In genomic region chr7:80863520-80863919, GRCm38 (mm10) we compare ENCODE assay signal across 12 mouse cellular contexts. TPM values are rescaled to one million over a fixed set of nuclear protein-coding genes. Genes with fewer than 3 reads are reported as not detected.
DNase-seq lines count a peak whose midpoint lies in the region; ATAC-seq and TF ChIP-seq lines count a peak whose summit lies in the region.
"Had no signal": no experiment of that assay in that cellular context is flagged by ENCODE, and none has a peak within 500 bp of the region (broad histone marks: within the 10 kb centered on the region; RNA-seq: fewer than 3 reads in every experiment).

No protein-coding gene starts in this region.

- H3K9me3 ChIP-seq in hindbrain, embryonic 16.5 days (ENCODE audit: control insufficient read depth, low read length), result no peaks in the 10 kb centered on the region

- peak overlapping the region; percentile 41 for H3K4me2 ChIP-seq in hindbrain, embryonic 16.5 days (ENCODE audit: low read length)
- H3K4me2 ChIP-seq: lung, embryonic 14.5 days had no signal

- no peak for ATAC-seq in hindbrain, embryonic 16.5 days
- ATAC-seq: inflammation-experienced regulatory T-cells, adult 6 months had no signal

- peaks cover 24% of the 10 kb centered on the region for H3K4me1 ChIP-seq in kidney, adult 2 months (ENCODE audit: control insufficient read depth, insufficient read depth, low read length)
- H3K4me1 ChIP-seq in hindbrain, embryonic 16.5 days (ENCODE audit: control insufficient read depth, insufficient read depth, low read depth, low read length), result peaks cover 34% of the 10 kb centered on the region
- H3K4me1 ChIP-seq in small intestine, adult 2 months (ENCODE audit: control insufficient read depth, insufficient read depth, insufficient read length, low read length), result peaks cover 15% of the 10 kb centered on the region

- peaks cover 3% of the 10 kb centered on the region; the same call in 1 of the 2 replicates for H3K36me3 ChIP-seq in kidney, adult 2 months (ENCODE audit: control insufficient read depth, insufficient read depth, low read length)
- H3K36me3 ChIP-seq in hindbrain, embryonic 16.5 days (ENCODE audit: control insufficient read depth, insufficient read depth, low read length), result peaks cover 18% of the 10 kb centered on the region
- no peaks in the 10 kb centered on the region for H3K36me3 ChIP-seq in small intestine, adult 2 months (ENCODE audit: control insufficient read depth, insufficient read depth, low read length)

- peak overlapping the region; percentile 15; the same call in 1 of the 2 replicates for H3K27ac ChIP-seq in kidney, adult 2 months (ENCODE audit: insufficient read depth, low read depth, low read length)
- H3K27ac ChIP-seq in hindbrain, embryonic 16.5 days (ENCODE audit: low read depth, low read length), result no peak overlapping the region
- peak overlapping the region; percentile 55; the same call in 1 of the 2 replicates for H3K27ac ChIP-seq in small intestine, adult 2 months (ENCODE audit: insufficient read depth, low read depth, low read length)

- no peak overlapping the region for H3K4me3 ChIP-seq in kidney, adult 2 months (ENCODE audit: insufficient read depth, low read depth, low read length)
- H3K4me3 ChIP-seq in hindbrain, embryonic 16.5 days (ENCODE audit: low read length), result no peak overlapping the region; the same call in 1 of the 2 replicates
- H3K4me3 ChIP-seq in small intestine, adult 2 months (ENCODE audit: low read depth, low read length), result no peak overlapping the region

- TF ChIP-seq CTCF in kidney, adult 2 months (conservative IDR thresholded peaks at IDR 0.05; ENCODE audit: insufficient read depth, insufficient read length, low read depth, low read length), result no peak
- TF ChIP-seq CTCF in small intestine, adult 2 months (IDR thresholded peaks at IDR 0.05; ENCODE audit: extremely low read depth, insufficient read length, insufficient replicate concordance, low read depth, low read length), result no peak

- TF ChIP-seq POLR2A in kidney, adult 2 months (IDR thresholded peaks at IDR 0.05; ENCODE audit: low read depth, low read length), result no peak
- no peak for TF ChIP-seq POLR2A in small intestine, adult 2 months (IDR thresholded peaks at IDR 0.05; ENCODE audit: low read depth, low read length)

- no peak for DNase-seq in kidney, adult 2 months
- DNase-seq in kidney, postnatal 25 days, result no peak
- peak; percentile 35 for DNase-seq in thymus, postnatal 4 days
- DNase-seq in thymus, postnatal 25 days, result no peak
- no peak for DNase-seq in layer of hippocampus, postnatal 14 days (ENCODE audit: low spot score in 2 of 2)
- DNase-seq in thymus, adult 18-20 months, result no peak
- DNase-seq: adrenal gland, postnatal 25 days; cerebellum, postnatal 10 days; lung, embryonic 14.5 days had no signal

- H3K27me3 ChIP-seq in kidney, adult 2 months (replicated peaks; ENCODE audit: control insufficient read depth, insufficient read depth, low read length), result no peaks in the 10 kb centered on the region
- H3K27me3 ChIP-seq in hindbrain, embryonic 16.5 days (replicated peaks; ENCODE audit: control insufficient read depth, insufficient read depth, low read length), result no peaks in the 10 kb centered on the region
- H3K27me3 ChIP-seq in small intestine, adult 2 months (ENCODE audit: control insufficient read depth, insufficient read depth, low read length), result no peaks in the 10 kb centered on the region

- 68% methylated on average over 5 of the region's 5 CpGs for WGBS in kidney, adult 2 months
- WGBS in hindbrain, embryonic 16.5 days, result 80% methylated on average over 5 of the region's 5 CpGs
- WGBS in small intestine, adult 2 months, result 83% methylated on average over 5 of the region's 5 CpGs

- H3K9ac ChIP-seq in hindbrain, embryonic 16.5 days (ENCODE audit: low read depth, low read length), result peak overlapping the region; percentile 51
- H3K9ac ChIP-seq: lung, embryonic 14.5 days had no signal

RNA-seq across cellular contexts. Expression of gene Zscan2, which starts 2.8 kb away (rescaled TPM):
- polyA plus RNA-seq in kidney, adult 2 months (2012; rRNA removed), result 5.2 and 5.4 TPM in 2 replicates
- polyA plus RNA-seq in hindbrain, embryonic 16.5 days (2015; fragmentation: Nextera tagmentation; extraction: Ambion mirVana), result 3.3 and 3.4 TPM in 2 replicates
- 1.3 and 1.8 TPM in 2 replicates for polyA plus RNA-seq in small intestine, adult 2 months (2012; rRNA removed)
- 10 to 100 TPM; 12.2 to 13.0 TPM for total RNA-seq in layer of hippocampus, postnatal 14 days (2021)

RNA-seq across cellular contexts. Expression of gene Wdr73, which starts 37.5 kb away (rescaled TPM):
- 15.4 and 16.1 TPM in 2 replicates for polyA plus RNA-seq in kidney, adult 2 months (2012; rRNA removed)
- 33.8 and 35.8 TPM in 2 replicates for polyA plus RNA-seq in hindbrain, embryonic 16.5 days (2015; fragmentation: Nextera tagmentation; extraction: Ambion mirVana)
- 5.5 and 6.2 TPM in 2 replicates for polyA plus RNA-seq in small intestine, adult 2 months (2012; rRNA removed)
- total RNA-seq in layer of hippocampus, postnatal 14 days (2021), result 10 to 100 TPM; 24.6 to 30.3 TPM

RNA-seq across cellular contexts. Expression of gene Iqgap1, which starts 37.7 kb away (rescaled TPM):
- 38.1 and 42.0 TPM in 2 replicates for polyA plus RNA-seq in kidney, adult 2 months (2012; rRNA removed)
- polyA plus RNA-seq in hindbrain, embryonic 16.5 days (2015; fragmentation: Nextera tagmentation; extraction: Ambion mirVana), result 19.2 and 20.7 TPM in 2 replicates
- polyA plus RNA-seq in small intestine, adult 2 months (2012; rRNA removed), result 16.5 and 28.9 TPM in 2 replicates
- total RNA-seq in layer of hippocampus, postnatal 14 days (2021), result 10 to 100 TPM; 26.3 TPM

RNA-seq across cellular contexts. Expression of gene Nmb, which starts 41.4 kb away (rescaled TPM):
- 4.6 and 5.0 TPM in 2 replicates for polyA plus RNA-seq in kidney, adult 2 months (2012; rRNA removed)
- 7.6 and 7.7 TPM in 2 replicates for polyA plus RNA-seq in hindbrain, embryonic 16.5 days (2015; fragmentation: Nextera tagmentation; extraction: Ambion mirVana)
- polyA plus RNA-seq in small intestine, adult 2 months (2012; rRNA removed), result 2.0 and 2.3 TPM in 2 replicates
- 10 to 100 TPM in 1 of 2 experiments, 1 to 10 TPM in 1; 9.6 to 11.8 TPM for total RNA-seq in layer of hippocampus, postnatal 14 days (2021)
